Mouse (Mus musculus) heart, postnatal 25 days (tissue): ENCODE measurements at regions not wholly inside any gene's neighbourhood (a gene's known extent, or its start where the extent isn't known, plus 50 kb on each side); places are given as distances from the start of the nearest gene placed in this dataset.

Experiments used
- DNase-seq: peaks from one replicate; pipeline ENCODE4 v3.0.0; 2022; ENCODE audit warnings: low spot score
- intact Hi-C: fragments of 180-260 bp; cut with DNase I; formaldehyde crosslinking; loops from one replicate; pipeline ENCODE4 v1.15.1; 2025

- DNase-seq = no peak
- intact Hi-C loops = no loop called here
Observed at GRCm38 (mm10) chr13:11294689-11295088, 812.1 kb downstream of the Ryr2 start.

- intact Hi-C loops = no loop called here
Observed at GRCm38 (mm10) chr13:11293750-11294149, 813.0 kb downstream of the Ryr2 start.

GRCm38 (mm10) chr13:11273896-11274295 lies 832.8 kb downstream of the Ryr2 start:
- DNase-seq = no peak
- intact Hi-C loops = no loop called here

More at GRCm38 (mm10) chr13:11293750-11294149, 813.0 kb downstream of the Ryr2 start:
- DNase-seq = no peak

- intact Hi-C loops = no loop called here
- peak; percentile 1 for DNase-seq
Observed at GRCm38 (mm10) chr13:11268673-11269340, 837.9 kb downstream of the Ryr2 start.

GRCm38 (mm10) chr13:11247541-11247940 lies 859.2 kb downstream of the Ryr2 start:
- DNase-seq = no peak
- intact Hi-C loops = no loop called here

GRCm38 (mm10) chr13:11216671-11217330 lies 856.2 kb upstream of the Chrm3 start:
- intact Hi-C loops = no loop called here
- DNase-seq = no peak

GRCm38 (mm10) chr13:11210109-11210508 lies 849.5 kb upstream of the Chrm3 start:
- intact Hi-C loops = no loop called here
- no peak for DNase-seq

- no peak for DNase-seq
- intact Hi-C loops = no loop called here
Observed at GRCm38 (mm10) chr13:11205216-11205786, 844.7 kb upstream of the Chrm3 start.

GRCm38 (mm10) chr13:11201978-11202377 lies 841.3 kb upstream of the Chrm3 start:
- no peak for DNase-seq
- intact Hi-C loops = no loop called here

- intact Hi-C loops = no loop called here
- DNase-seq = no peak
Observed at GRCm38 (mm10) chr13:11192471-11192870, 831.8 kb upstream of the Chrm3 start.

GRCm38 (mm10) chr13:11181191-11181590 lies 820.5 kb upstream of the Chrm3 start:
- no peak for DNase-seq
- intact Hi-C loops = no loop called here

GRCm38 (mm10) chr13:11180356-11180755 lies 819.7 kb upstream of the Chrm3 start:
- intact Hi-C loops = no loop called here

GRCm38 (mm10) chr13:11178586-11178985 lies 817.9 kb upstream of the Chrm3 start:
- intact Hi-C loops = no loop called here
- no peak for DNase-seq

More at GRCm38 (mm10) chr13:11180356-11180755, 819.7 kb upstream of the Chrm3 start:
- DNase-seq = no peak

- no peak for DNase-seq
- intact Hi-C loops = no loop called here
Observed at GRCm38 (mm10) chr13:11177642-11178420, 817.2 kb upstream of the Chrm3 start.

- intact Hi-C loops = no loop called here
- DNase-seq = no peak
Observed at GRCm38 (mm10) chr13:11167115-11167514, 806.5 kb upstream of the Chrm3 start.

GRCm38 (mm10) chr13:11164130-11164529 lies 803.5 kb upstream of the Chrm3 start:
- no peak for DNase-seq
- intact Hi-C loops = no loop called here

- DNase-seq = no peak
- intact Hi-C loops = no loop called here
Observed at GRCm38 (mm10) chr13:11147268-11147667, 786.6 kb upstream of the Chrm3 start.

- intact Hi-C loops = no loop called here
- no peak for DNase-seq
Observed at GRCm38 (mm10) chr13:11107693-11108092, 747.0 kb upstream of the Chrm3 start.

- intact Hi-C loops = no loop called here
- DNase-seq = no peak
Observed at GRCm38 (mm10) chr13:11106426-11106825, 745.8 kb upstream of the Chrm3 start.

- intact Hi-C loops = no loop called here
Observed at GRCm38 (mm10) chr13:11105571-11105970, 744.9 kb upstream of the Chrm3 start.

GRCm38 (mm10) chr13:11099586-11099950 lies 738.9 kb upstream of the Chrm3 start:
- intact Hi-C loops = no loop called here
- DNase-seq = no peak

More at GRCm38 (mm10) chr13:11105571-11105970, 744.9 kb upstream of the Chrm3 start:
- peak; percentile 36 for DNase-seq
